Mouse (Mus musculus) intestine, postnatal 0 days (tissue): ENCODE data around the gene Kif5c. TPM values are rescaled to one million over a fixed set of nuclear protein-coding genes. Genes with fewer than 3 reads are reported as not detected.

Experiments used
- ATAC-seq: fragments of 200-750 bp; cut with Nextera tagmentation; 2 replicates; pipeline ENCODE4 v1.8.0; 2017; ENCODE audit warnings: mild to moderate bottlenecking, moderate TSS enrichment, moderate library complexity
- H3K27ac ChIP-seq: fragments of 300-500 bp; sonication (generic); 2 replicates; pipeline ENCODE4 v1.5.1; 2014; ENCODE audit warnings: mild to moderate bottlenecking, low read depth, low read length, moderate library complexity
- H3K27me3 ChIP-seq: fragments of 300-500 bp; sonication (generic); replicated peaks from 2 replicates; pipeline ENCODE4 v1.6.1; 2014; ENCODE audit warnings: low read length, mixed read lengths; ENCODE audit not compliant: control insufficient read depth, insufficient read depth
- H3K36me3 ChIP-seq: fragments of 300-500 bp; sonication (generic); 2 replicates; pipeline ENCODE4 v1.6.1; 2014; ENCODE audit warnings: mild to moderate bottlenecking, moderate library complexity; ENCODE audit not compliant: control insufficient read depth, insufficient read depth
- H3K4me1 ChIP-seq: fragments of 300-500 bp; sonication (generic); replicated peaks from 2 replicates; pipeline ENCODE4 v1.6.1; 2014; ENCODE audit warnings: antibody characterized with exemption, low read length, mixed read lengths; ENCODE audit not compliant: control insufficient read depth, insufficient read depth
- H3K4me2 ChIP-seq: fragments of 300-500 bp; sonication (generic); replicated peaks from 2 replicates; pipeline ENCODE4 v1.6.1; 2014; ENCODE audit warnings: low read depth, mild to moderate bottlenecking, moderate library complexity
- H3K4me3 ChIP-seq: fragments of 300-500 bp; sonication (generic); 2 replicates; pipeline ENCODE4 v1.5.1; 2014; ENCODE audit warnings: low read depth, low read length
- H3K9ac ChIP-seq: fragments of 300-500 bp; sonication (generic); 2 replicates; pipeline ENCODE4 v1.6.1; 2014; ENCODE audit warnings: mild to moderate bottlenecking, low read depth, low read length
- H3K9me3 ChIP-seq: fragments of 300-500 bp; sonication (generic); 2 replicates; pipeline ENCODE4 v1.6.1; 2016; ENCODE audit warnings: mixed run types; ENCODE audit not compliant: control insufficient read depth
- CTCF ChIP-seq: sonication (generic); IDR thresholded peaks from 2 replicates; pipeline ENCODE4 v1.5.1; 2016; ENCODE audit warnings: low read depth, mild to moderate bottlenecking, control low read depth, antibody characterized with exemption, moderate library complexity
- WGBS: fragments of 180-500 bp; shearing (Covaris S2); extraction: QIAGEN DNeasy Blood & Tissue Kit; methylation state at CpG from one replicate; pipeline ENCODE4 v1.1.7; 2014; 5-methylcytosine and 5-hydroxymethylcytosine counted together
- polyA plus RNA-seq: library from polyadenylated mRNA; unstranded; fragments of >200 nt; fragmentation: Nextera tagmentation; extraction: Ambion mirVana; gene quantifications from 2 replicates; pipeline ENCODE4 v1.2.1, GENCODE M21; 2015

Kif5c gene
- polyA plus RNA-seq, 1 experiment from 2014 or later = 2.7 TPM

- 77% methylated on average over 7 of the region's 7 CpGs for WGBS
- no peak for ATAC-seq
Observed at GRCm38 (mm10) chr2:49757616-49758015, 138.5 kb downstream of the Kif5c start.

GRCm38 (mm10) chr2:49764331-49764946, 145.3 kb downstream of the Kif5c start:
- Histone ChIP-seq H3K4me1 (no peaks in the 10 kb centered on the region), H3K36me3 (no peaks in the 10 kb centered on the region), H3K4me3 (no peak overlapping the region), H3K4me2 (no peak overlapping the region), H3K27me3 (no peaks in the 10 kb centered on the region), H3K27ac (no peak overlapping the region), H3K9ac (no peak overlapping the region), H3K9me3 (no peaks in the 10 kb centered on the region)
- WGBS = 37% methylated on average over 7 of the region's 7 CpGs
- ATAC-seq = peak; percentile 36; the same call in 1 of the 2 replicates
- peak; percentile 90 for TF ChIP-seq CTCF

More at GRCm38 (mm10) chr2:49757616-49758015, 138.5 kb downstream of the Kif5c start:
- no peak overlapping the region for H3K4me2 ChIP-seq
- no peaks in the 10 kb centered on the region for H3K9me3 ChIP-seq
- no peaks in the 10 kb centered on the region for H3K4me1 ChIP-seq
- no peaks in the 10 kb centered on the region for H3K27me3 ChIP-seq
- no peak for TF ChIP-seq CTCF
- H3K9ac ChIP-seq = no peak overlapping the region
- H3K36me3 ChIP-seq = no peaks in the 10 kb centered on the region
- H3K4me3 ChIP-seq = no peak overlapping the region
- no peak overlapping the region for H3K27ac ChIP-seq

GRCm38 (mm10) chr2:49768916-49769315, 149.8 kb downstream of the Kif5c start:
- no peak overlapping the region for H3K27ac ChIP-seq
- no peaks in the 10 kb centered on the region for H3K4me1 ChIP-seq
- no peak overlapping the region for H3K4me3 ChIP-seq
- no peak overlapping the region for H3K4me2 ChIP-seq
- no peak for ATAC-seq
- no peak overlapping the region for H3K9ac ChIP-seq
- H3K27me3 ChIP-seq = no peaks in the 10 kb centered on the region
- H3K36me3 ChIP-seq = no peaks in the 10 kb centered on the region
- no peaks in the 10 kb centered on the region for H3K9me3 ChIP-seq
- WGBS = 63% methylated on average over 2 of the region's 2 CpGs
- no peak for TF ChIP-seq CTCF

GRCm38 (mm10) chr2:49770440-49770839, 151.3 kb downstream of the Kif5c start:
- Histone ChIP-seq H3K27me3 (no peaks in the 10 kb centered on the region), H3K36me3 (no peaks in the 10 kb centered on the region), H3K27ac (no peak overlapping the region), H3K4me3 (no peak overlapping the region), H3K4me2 (no peak overlapping the region), H3K9me3 (no peaks in the 10 kb centered on the region), H3K4me1 (no peaks in the 10 kb centered on the region), H3K9ac (no peak overlapping the region)
- 0 out of 2 replicates have a peak, but pooled peaks have one; percentile 33 for ATAC-seq
- TF ChIP-seq CTCF = no peak
- 76% methylated on average over 5 of the region's 5 CpGs for WGBS

DNA sequence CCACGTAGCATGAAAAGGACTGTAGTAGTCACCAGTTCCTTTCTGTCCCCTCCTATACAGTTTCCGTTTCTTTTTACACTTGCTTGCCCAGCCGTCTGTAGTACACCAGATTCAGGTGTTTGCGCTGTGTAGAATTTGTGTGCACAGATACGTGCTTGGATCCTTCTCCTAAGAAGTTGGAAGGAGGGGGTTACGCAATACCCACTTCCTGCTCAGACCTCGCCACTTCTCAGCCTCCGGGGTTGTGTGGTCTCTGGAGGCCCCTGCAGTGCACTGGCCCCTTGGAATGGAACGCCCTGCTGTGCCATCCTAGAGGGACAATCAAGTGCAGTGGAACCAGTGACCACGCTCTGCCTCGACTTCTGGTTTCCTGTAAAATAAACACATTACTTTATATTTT, 152.1 kb downstream of the Kif5c start:
- H3K4me2 ChIP-seq = peak overlapping the region; percentile 1; the same call in 1 of the 2 replicates
- no peak for TF ChIP-seq CTCF
- no peaks in the 10 kb centered on the region for H3K9me3 ChIP-seq
- ATAC-seq = no peak
- H3K4me1 ChIP-seq = no peaks in the 10 kb centered on the region
- H3K27ac ChIP-seq = no peak overlapping the region
- H3K4me3 ChIP-seq = no peak overlapping the region
- no peaks in the 10 kb centered on the region for H3K27me3 ChIP-seq
- no peak overlapping the region for H3K9ac ChIP-seq
- H3K36me3 ChIP-seq = no peaks in the 10 kb centered on the region
- 41% methylated on average over 11 of the region's 11 CpGs for WGBS

GRCm38 (mm10) chr2:49773194-49773931, 154.3 kb downstream of the Kif5c start:
- H3K4me2 ChIP-seq = no peak overlapping the region
- 68% methylated on average over 10 of the region's 10 CpGs for WGBS
- H3K36me3 ChIP-seq = no peaks in the 10 kb centered on the region
- no peaks in the 10 kb centered on the region for H3K9me3 ChIP-seq
- no peak overlapping the region for H3K27ac ChIP-seq
- no peak for ATAC-seq
- no peaks in the 10 kb centered on the region for H3K27me3 ChIP-seq
- H3K9ac ChIP-seq = no peak overlapping the region
- no peak for TF ChIP-seq CTCF
- H3K4me1 ChIP-seq = no peaks in the 10 kb centered on the region
- H3K4me3 ChIP-seq = no peak overlapping the region
